ENCODE assay signal across 10 mouse cellular contexts in the genomic region with DNA sequence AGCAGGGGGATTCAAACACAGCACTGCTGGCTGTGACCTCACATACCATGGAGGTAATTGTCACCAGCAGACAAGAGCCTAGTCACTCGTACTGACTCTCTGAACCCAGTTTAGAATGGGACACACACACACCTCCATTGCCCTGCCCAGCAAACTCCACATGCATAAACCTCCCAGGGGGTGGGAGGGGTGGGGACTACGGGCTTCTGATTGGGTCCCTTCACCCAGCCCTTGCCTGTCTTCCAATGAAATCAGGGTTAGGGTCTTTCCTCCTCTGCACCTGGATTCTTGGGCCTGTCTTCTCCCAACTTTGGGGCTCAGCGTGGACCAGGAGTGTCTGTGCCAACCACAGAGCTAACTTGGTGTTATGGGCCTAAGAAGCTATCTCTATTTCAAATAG. TPM values are rescaled to one million over a fixed set of nuclear protein-coding genes. Genes with fewer than 3 reads are reported as not detected.
A peak's percentile ranks its signal among the peaks of the same experiment; 100 is the strongest.
DNase-seq lines count a peak whose midpoint lies in the region; ATAC-seq lines count a peak whose summit lies in the region.
"Had no signal": no experiment of that assay in that cellular context is flagged by ENCODE, and none has a peak within 500 bp of the region (broad histone marks: within the 10 kb centered on the region; RNA-seq: fewer than 3 reads in every experiment).

No protein-coding gene starts in this region.

- H3K27ac ChIP-seq in heart, embryonic 14.5 days (replicated peaks in 1 of 2; ENCODE audit: control insufficient read depth in 1 of 2, insufficient read depth in 1 of 2, low read depth in 2 of 2, low read length in 2 of 2) = peak overlapping the region in 1 of 2 experiments; percentile 82; a peak in 3 of 4 replicates
- no peak overlapping the region for H3K27ac ChIP-seq in embryonic facial prominence, embryonic 11.5 days (replicated peaks; ENCODE audit: low read depth, low read length)
- no peak overlapping the region for H3K27ac ChIP-seq in hindbrain, embryonic 16.5 days (ENCODE audit: low read depth, low read length)
- peak overlapping the region; percentile 46; the same call in 1 of the 2 replicates for H3K27ac ChIP-seq in midbrain, embryonic 12.5 days (replicated peaks)

- 28% methylated on average over 3 of the region's 3 CpGs for WGBS in heart, embryonic 14.5 days
- WGBS in embryonic facial prominence, embryonic 11.5 days = 32% methylated on average over 3 of the region's 3 CpGs
- WGBS in hindbrain, embryonic 16.5 days = 30% methylated on average over 3 of the region's 3 CpGs
- 35% methylated on average over 3 of the region's 3 CpGs for WGBS in midbrain, embryonic 12.5 days

- no peaks in the 10 kb centered on the region for H3K9me3 ChIP-seq in heart, embryonic 14.5 days (ENCODE audit: control insufficient read depth, low read length)
- no peaks in the 10 kb centered on the region for H3K9me3 ChIP-seq in embryonic facial prominence, embryonic 11.5 days (replicated peaks; ENCODE audit: control insufficient read depth, low read length)
- no peaks in the 10 kb centered on the region for H3K9me3 ChIP-seq in hindbrain, embryonic 16.5 days (ENCODE audit: control insufficient read depth, low read length)
- no peaks in the 10 kb centered on the region for H3K9me3 ChIP-seq in midbrain, embryonic 12.5 days

- no peaks in the 10 kb centered on the region for H3K36me3 ChIP-seq in heart, embryonic 14.5 days (ENCODE audit: control insufficient read depth, insufficient read depth, low read length)
- no peaks in the 10 kb centered on the region for H3K36me3 ChIP-seq in embryonic facial prominence, embryonic 11.5 days (replicated peaks; ENCODE audit: control insufficient read depth, insufficient read depth, low read depth, low read length)
- no peaks in the 10 kb centered on the region for H3K36me3 ChIP-seq in hindbrain, embryonic 16.5 days (ENCODE audit: control insufficient read depth, insufficient read depth, low read length)
- no peaks in the 10 kb centered on the region for H3K36me3 ChIP-seq in midbrain, embryonic 12.5 days

- H3K4me1 ChIP-seq in heart, embryonic 14.5 days (ENCODE audit: control insufficient read depth in 2 of 2, insufficient read depth in 2 of 2, low read length in 2 of 2) = peaks cover 38 to 44% of the 10 kb centered on the region in 2 experiments
- H3K4me1 ChIP-seq in embryonic facial prominence, embryonic 11.5 days (ENCODE audit: control insufficient read depth, insufficient read depth, low read length) = peaks cover 4% of the 10 kb centered on the region; the same call in 1 of the 2 replicates
- peaks cover 16% of the 10 kb centered on the region for H3K4me1 ChIP-seq in hindbrain, embryonic 16.5 days (ENCODE audit: control insufficient read depth, insufficient read depth, low read depth, low read length)
- H3K4me1 ChIP-seq in midbrain, embryonic 12.5 days = peaks cover 36% of the 10 kb centered on the region

- H3K4me2 ChIP-seq in heart, embryonic 14.5 days (ENCODE audit: low read length) = peak overlapping the region; percentile 93
- H3K4me2 ChIP-seq in embryonic facial prominence, embryonic 11.5 days (ENCODE audit: low read depth, low read length) = peak overlapping the region; percentile 79; the same call in 1 of the 2 replicates
- peak overlapping the region; percentile 65 for H3K4me2 ChIP-seq in hindbrain, embryonic 16.5 days (ENCODE audit: low read length)
- H3K4me2 ChIP-seq in midbrain, embryonic 12.5 days (replicated peaks) = peak overlapping the region; percentile 75

- H3K4me3 ChIP-seq in heart, embryonic 14.5 days (ENCODE audit: control insufficient read depth in 1 of 2, insufficient read depth in 1 of 2, low read depth in 1 of 2, low read length in 2 of 2) = peak overlapping the region in 1 of 2 experiments; percentile 50; a peak in 1 of 4 replicates
- no peak overlapping the region for H3K4me3 ChIP-seq in embryonic facial prominence, embryonic 11.5 days (ENCODE audit: low read depth, low read length)
- H3K4me3 ChIP-seq in hindbrain, embryonic 16.5 days (ENCODE audit: low read length) = no peak overlapping the region
- H3K4me3 ChIP-seq in midbrain, embryonic 12.5 days = peak overlapping the region; percentile 44

- no peaks in the 10 kb centered on the region for H3K27me3 ChIP-seq in heart, embryonic 14.5 days (ENCODE audit: control insufficient read depth, insufficient read depth, low read length)
- H3K27me3 ChIP-seq in embryonic facial prominence, embryonic 11.5 days (ENCODE audit: control insufficient read depth, insufficient read depth, low read length) = no peaks in the 10 kb centered on the region; the same call in 1 of the 2 replicates
- peaks cover 4% of the 10 kb centered on the region; the same call in 1 of the 2 replicates for H3K27me3 ChIP-seq in hindbrain, embryonic 16.5 days (replicated peaks; ENCODE audit: control insufficient read depth, insufficient read depth, low read length)
- peaks cover 48% of the 10 kb centered on the region for H3K27me3 ChIP-seq in midbrain, embryonic 12.5 days

- peak overlapping the region; percentile 76 for H3K9ac ChIP-seq in heart, embryonic 14.5 days (ENCODE audit: low read length)
- peak overlapping the region; percentile 1 for H3K9ac ChIP-seq in embryonic facial prominence, embryonic 11.5 days (replicated peaks; ENCODE audit: low read length)
- H3K9ac ChIP-seq in hindbrain, embryonic 16.5 days (ENCODE audit: low read depth, low read length) = no peak overlapping the region
- H3K9ac ChIP-seq in midbrain, embryonic 12.5 days (replicated peaks) = no peak overlapping the region

- no peak for ATAC-seq in heart, embryonic 14.5 days (ENCODE audit: insufficient number of reproducible peaks, insufficient read depth, low FRiP score, low read depth)
- no peak for ATAC-seq in embryonic facial prominence, embryonic 11.5 days (replicated peaks; ENCODE audit: insufficient number of reproducible peaks, low FRiP score, low TSS enrichment, low read depth)
- ATAC-seq in hindbrain, embryonic 16.5 days = no peak
- no peak for ATAC-seq in midbrain, embryonic 12.5 days (ENCODE audit: low FRiP score, low read depth)
- ATAC-seq: activated CD4-positive, CD25-positive, alpha-beta regulatory T cell, adult 4 months had no signal

- no peak for DNase-seq in heart, adult 9 months (ENCODE audit: low spot score in 2 of 2)
- no peak for DNase-seq in embryonic facial prominence, embryonic 11.5 days (ENCODE audit: low spot score)
- no peak for DNase-seq in left cerebral cortex, adult 9 months (ENCODE audit: low spot score in 2 of 2)
- DNase-seq in ovary, postnatal 14 days (ENCODE audit: low spot score) = no peak
- DNase-seq in ovary, postnatal 36 days (ENCODE audit: low spot score) = no peak
- DNase-seq: cerebellum, adult 9-11 months had no signal

RNA-seq across cellular contexts. Expression of a gene that starts 4.2 kb away (rescaled TPM):
- polyA plus RNA-seq in heart, embryonic 14.5 days (2014; fragmentation: Nextera tagmentation; extraction: Ambion mirVana) = 3.1 and 4.2 TPM in 2 replicates
- 0.59 and 1.0 TPM in 2 replicates for polyA plus RNA-seq in embryonic facial prominence, embryonic 11.5 days (2014; fragmentation: Nextera tagmentation; extraction: Ambion mirVana)
- polyA plus RNA-seq in hindbrain, embryonic 16.5 days (2015; fragmentation: Nextera tagmentation; extraction: Ambion mirVana) = 0.19 and 0.60 TPM in 2 replicates
- polyA plus RNA-seq in midbrain, embryonic 12.5 days (2016; fragmentation: Nextera tagmentation; extraction: Ambion mirVana) = 0.27 and 0.78 TPM in 2 replicates

Comparison
In these comparisons a context has a peak if more than half of its experiments do, and no peak if none do; other contexts are left out.
1. H3K9ac ChIP-seq: peak in heart, embryonic 14.5 days (single experiment) and embryonic facial prominence, embryonic 11.5 days (single experiment); none in hindbrain, embryonic 16.5 days (single experiment) and midbrain, embryonic 12.5 days (single experiment).
2. Peak in every context shown above with its lines, with median percentiles within 50 percentile points of each other: H3K4me2 ChIP-seq.